1 mouse cellular context compared by ENCODE assay signal in genomic region chr2:84809330-84809729, GRCm38 (mm10).
TF ChIP-seq lines count a peak whose summit lies in the region.

No protein-coding gene starts in this region.

TF ChIP-seq in ES-E14, 5 proteins besides CTCF, POLR2A, EP300 and RAD21 (continued from another document):
- no peak for TF ChIP-seq ZC3H11A (IDR thresholded peaks at IDR 0.05; ENCODE audit: borderline replicate concordance, low read depth, low read length)
- TF ChIP-seq CHD2 (IDR thresholded peaks at IDR 0.05; ENCODE audit: low read depth, low read length) = no peak
- TF ChIP-seq MAFK (IDR thresholded peaks at IDR 0.05; ENCODE audit: insufficient read depth, low read depth, low read length) = no peak
